15 mouse cellular contexts compared by ENCODE assay signal in the genomic region with DNA sequence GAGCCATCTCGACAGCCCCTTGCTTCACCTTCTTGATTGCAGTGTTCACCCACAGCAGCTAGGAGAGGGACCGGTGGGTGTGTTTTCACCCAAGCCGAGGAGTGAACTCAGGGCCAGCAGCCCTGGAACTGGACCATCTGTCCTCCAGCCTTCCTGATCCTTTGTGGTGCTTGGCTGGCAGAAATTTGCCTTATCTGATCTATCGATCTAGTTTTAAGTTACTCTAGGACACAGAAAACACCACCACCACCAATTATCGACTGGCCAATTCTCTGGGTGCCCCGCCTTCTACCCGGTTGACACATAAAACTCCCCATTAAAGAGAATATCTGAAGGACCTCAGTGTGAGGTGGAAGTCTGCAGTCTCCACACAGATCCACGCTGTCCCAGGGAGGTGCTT.
"Had no signal": no experiment of that assay in that cellular context is flagged by ENCODE, and none has a peak within 500 bp of the region (broad histone marks: within the 10 kb centered on the region; RNA-seq: fewer than 3 reads in every experiment).

No protein-coding gene starts in this region.

- H3K4me2 ChIP-seq: lung, embryonic 14.5 days; midbrain, embryonic 12.5 days; neural tube, embryonic 12.5 days had no signal

- H3K27me3 ChIP-seq: midbrain, embryonic 12.5 days; neural tube, embryonic 12.5 days had no signal

- H3K9ac ChIP-seq: liver, embryonic 14.5 days; lung, embryonic 14.5 days; midbrain, embryonic 12.5 days; neural tube, embryonic 12.5 days had no signal

- H3K4me3 ChIP-seq: midbrain, embryonic 10.5 days; midbrain, embryonic 12.5 days; myocyte; neural tube, embryonic 12.5 days had no signal

- H3K27ac ChIP-seq: liver, embryonic 14.5 days; midbrain, embryonic 10.5 days; midbrain, embryonic 12.5 days; neural tube, embryonic 12.5 days had no signal

- DNase-seq: lung, adult 18-20 months; lung, embryonic 14.5 days; lung, postnatal 10 days; lung, postnatal 4 days; midbrain, embryonic 14.5 days; right cerebral cortex, postnatal 14 days; thymus, adult 18-20 months; thymus, postnatal 14 days; thymus, postnatal 36 days had no signal

- H3K9me3 ChIP-seq: midbrain, embryonic 10.5 days; midbrain, embryonic 12.5 days; neural tube, embryonic 12.5 days had no signal

- H3K4me1 ChIP-seq: midbrain, embryonic 10.5 days; midbrain, embryonic 12.5 days; neural tube, embryonic 12.5 days had no signal

- H3K36me3 ChIP-seq: midbrain, embryonic 10.5 days; midbrain, embryonic 12.5 days; neural tube, embryonic 12.5 days had no signal

- ATAC-seq: midbrain, embryonic 16.5 days had no signal
